Mouse (Mus musculus) v-Abl transformed pro-B cells (cell line): ENCODE data around the gene Olfr307.
"Not testable (repeated sequence)": the region's sequence is repeated elsewhere in the genome, so short reads cannot be mapped to it uniquely, and the experiment has no call there.

Source experiments
- in situ Hi-C, 2 experiments: fragments of 400-800 bp; cut with MboI; formaldehyde crosslinking; loops; one replicate each; pipeline ENCODE4 v1.15.1; 2025; ENCODE audit not compliant: unreplicated experiment in 2 of 2

Gene Olfr307

GRCm38 (mm10) chr7:86337486-86337885, at the start of gene Olfr307:
Gene Olfr307, minus strand, starts transcription at chr7:86337586.
- in situ Hi-C loops: no loop called here

GRCm38 (mm10) chr7:86386558-86386957, 49.2 kb upstream of the Olfr307 start, which contains the start of gene Olfr304:
Gene Olfr304, minus strand, starts transcription at chr7:86386658.
- in situ Hi-C loops: no loop called here

GRCm38 (mm10) chr7:86385769-86386168, 48.4 kb upstream of the Olfr307 start:
- in situ Hi-C loops: no loop called here

GRCm38 (mm10) chr7:86366828-86367227, 29.4 kb upstream of the Olfr307 start, which contains the start of gene Olfr305:
Gene Olfr305, minus strand, starts transcription at chr7:86366928.
- in situ Hi-C loops: no loop called here

- in situ Hi-C loops: not testable (repeated sequence)
Observed at GRCm38 (mm10) chr7:86346296-86346695, 8.9 kb upstream of the Olfr307 start.

GRCm38 (mm10) chr7:86344253-86344652, 6.9 kb upstream of the Olfr307 start:
- in situ Hi-C loops: no loop called here

GRCm38 (mm10) chr7:86342881-86343565, 5.6 kb upstream of the Olfr307 start:
- in situ Hi-C loops: no loop called here

- in situ Hi-C loops: no loop called here
Observed at GRCm38 (mm10) chr7:86325530-86325929, 11.9 kb downstream of the Olfr307 start, which contains the start of gene Olfr308. Gene Olfr308, minus strand, starts transcription at chr7:86325630.

GRCm38 (mm10) chr7:86321323-86321722, 16.1 kb downstream of the Olfr307 start:
- in situ Hi-C loops: no loop called here

- in situ Hi-C loops: no loop called here
Observed at GRCm38 (mm10) chr7:86313608-86314007, 23.8 kb downstream of the Olfr307 start, which contains the start of gene Olfr309. Gene Olfr309, minus strand, starts transcription at chr7:86313708.
